Mouse (Mus musculus): Measurements from ENCODE around the gene Dmrt1. TPM values are rescaled to one million over a fixed set of nuclear protein-coding genes. Genes with fewer than 3 reads are reported as not detected.
"Not testable (repeated sequence)": the region's sequence is repeated elsewhere in the genome, so short reads cannot be mapped to it uniquely, and the experiment has no call there.

Dmrt1 gene
- polyA plus RNA-seq (2014; fragmentation: Nextera tagmentation; extraction: Ambion mirVana) = not detected in 2 replicates

DNA sequence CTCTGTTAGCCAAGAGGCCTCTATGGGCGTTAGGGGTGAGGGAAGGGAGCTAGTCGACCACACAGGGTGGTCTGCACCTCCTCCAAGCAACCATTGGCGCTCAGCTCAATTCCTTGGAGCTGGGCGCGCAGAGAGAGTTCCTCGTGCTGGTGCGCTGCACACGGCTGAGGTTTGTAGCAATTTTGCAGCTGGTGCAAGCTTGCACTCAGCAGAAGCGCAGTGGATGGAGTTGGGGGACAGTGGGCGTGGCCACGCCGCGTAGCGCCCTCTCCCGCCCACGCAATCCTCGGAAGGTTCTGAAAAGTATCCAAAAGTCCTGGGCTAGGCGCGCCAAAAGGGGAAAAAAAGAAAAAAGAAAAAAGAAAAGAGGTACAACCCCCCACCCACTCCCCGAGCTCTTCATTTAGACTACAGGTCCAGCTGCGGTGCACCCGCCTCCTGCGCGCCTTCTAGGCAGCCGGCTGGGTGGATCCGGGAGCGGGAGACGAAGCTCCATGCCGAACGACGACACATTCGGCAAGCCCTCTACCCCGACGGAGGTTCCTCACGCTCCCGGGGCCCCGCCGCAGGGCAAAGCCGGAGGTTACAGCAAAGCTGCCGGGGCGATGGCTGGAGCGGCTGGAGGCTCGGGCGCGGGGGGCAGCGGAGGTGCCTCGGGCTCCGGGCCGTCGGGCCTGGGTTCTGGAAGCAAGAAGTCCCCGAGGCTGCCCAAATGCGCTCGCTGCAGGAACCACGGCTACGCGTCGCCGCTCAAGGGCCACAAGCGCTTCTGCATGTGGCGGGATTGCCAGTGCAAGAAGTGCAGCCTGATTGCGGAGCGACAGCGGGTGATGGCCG, at the start of gene Dmrt1:
Gene Dmrt1, plus strand, starts transcription at position 259 of the 837 bp plus-strand sequence.
- no peak within 1 kb of the TSS for H3K9ac ChIP-seq (ENCODE audit: low read depth, low read length)
- ATAC-seq (ENCODE audit: low FRiP score, low TSS enrichment) = 0 out of 2 replicates have a peak, but pooled peaks have one; percentile 12
- under 1% methylated on average over 63 of the region's 64 CpGs for WGBS
- peaks cover 75% of the 10 kb centered on the region for H3K27me3 ChIP-seq (ENCODE audit: control insufficient read depth, insufficient read depth, low read length)
- H3K27ac ChIP-seq (ENCODE audit: low read depth, low read length) = no peak within 1 kb of the TSS
- no peaks in the 10 kb centered on the region for H3K36me3 ChIP-seq (ENCODE audit: control insufficient read depth, insufficient read depth, low read length)
- peak within 1 kb of the TSS; percentile 38 for H3K4me2 ChIP-seq (replicated peaks; ENCODE audit: low read depth, low read length)
- peaks cover 7% of the 10 kb centered on the region; the same call in 1 of the 2 replicates for H3K9me3 ChIP-seq (ENCODE audit: control insufficient read depth, low read length)
- peak within 1 kb of the TSS; percentile 29 for H3K4me3 ChIP-seq (ENCODE audit: low read length)
- peaks cover 13% of the 10 kb centered on the region for H3K4me1 ChIP-seq (ENCODE audit: control insufficient read depth, insufficient read depth, low read length)

DNA sequence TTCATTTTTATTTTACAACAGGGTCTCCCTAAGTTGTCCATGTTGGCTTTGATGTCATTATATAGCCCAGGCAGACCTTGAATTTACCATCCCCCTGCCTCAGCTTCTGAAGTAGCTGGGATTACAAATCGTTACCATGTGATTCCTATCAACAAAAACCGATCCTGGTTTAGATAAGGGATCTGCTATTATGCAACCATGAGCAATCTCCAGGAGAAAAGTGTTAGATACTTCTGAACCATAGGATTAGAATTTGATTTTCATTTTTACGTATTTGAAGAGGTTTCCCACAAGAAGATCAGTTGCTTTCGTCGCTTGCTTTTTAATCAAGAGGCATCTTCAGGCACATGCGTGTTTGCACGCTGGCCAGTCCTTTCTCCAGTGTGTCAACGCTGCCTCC, 44.7 kb upstream of the Dmrt1 start:
- Histone ChIP-seq H3K9ac (ENCODE audit: low read depth, low read length) (no peak overlapping the region), H3K27me3 (ENCODE audit: control insufficient read depth, insufficient read depth, low read length) (no peaks in the 10 kb centered on the region), H3K36me3 (ENCODE audit: control insufficient read depth, insufficient read depth, low read length) (no peaks in the 10 kb centered on the region), H3K9me3 (ENCODE audit: control insufficient read depth, low read length) (peaks cover 2% of the 10 kb centered on the region; the same call in 1 of the 2 replicates), H3K4me2 (replicated peaks; ENCODE audit: low read depth, low read length) (no peak overlapping the region), H3K4me1 (ENCODE audit: control insufficient read depth, insufficient read depth, low read length) (peaks cover 9% of the 10 kb centered on the region; the same call in 1 of the 2 replicates), H3K4me3 (ENCODE audit: low read length) (no peak overlapping the region), H3K27ac (ENCODE audit: low read depth, low read length) (no peak overlapping the region)
- ATAC-seq (ENCODE audit: low FRiP score, low TSS enrichment) = no peak
- 84% methylated on average over 8 of the region's 8 CpGs for WGBS

DNA sequence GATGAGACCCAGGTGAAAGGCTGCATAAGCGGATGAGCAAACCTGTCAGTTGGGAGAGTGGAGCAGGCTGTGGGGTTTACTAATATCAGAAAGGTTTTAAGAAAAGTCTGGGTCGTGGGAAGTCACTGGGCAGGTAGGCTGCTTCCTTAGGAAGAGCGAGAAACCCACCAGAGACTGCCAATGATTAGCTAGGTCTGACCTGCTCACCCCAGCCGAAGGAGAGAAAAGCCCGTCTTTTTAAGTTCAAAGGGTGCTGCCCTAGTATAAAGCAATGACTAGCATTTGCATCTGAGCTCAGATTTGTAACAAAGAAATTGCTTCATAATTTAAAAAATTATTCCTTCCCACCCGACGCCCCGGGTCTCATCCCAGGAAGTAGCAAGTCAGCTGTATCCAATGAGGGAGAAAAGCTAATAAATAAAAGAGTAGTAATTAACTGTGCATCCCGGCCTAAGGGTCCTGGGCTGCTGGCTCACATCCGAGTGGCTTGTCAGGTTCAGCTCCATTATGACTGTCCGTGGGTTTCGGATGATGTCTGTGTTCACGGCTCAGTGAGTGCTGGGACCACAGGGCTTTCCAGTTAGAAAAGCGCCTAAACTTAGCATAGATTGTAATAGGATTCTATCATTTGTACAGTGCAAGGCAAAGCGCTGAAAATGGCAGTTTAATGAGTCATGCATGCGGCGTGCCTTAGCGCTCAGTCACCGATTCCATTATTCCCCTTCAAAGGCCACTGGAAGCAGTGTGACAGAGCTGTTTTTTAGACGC, 43.7 kb upstream of the Dmrt1 start:
- Histone ChIP-seq H3K4me3 (ENCODE audit: low read length) (no peak overlapping the region; the same call in 1 of the 2 replicates), H3K4me1 (ENCODE audit: control insufficient read depth, insufficient read depth, low read length) (peaks cover 9% of the 10 kb centered on the region; the same call in 1 of the 2 replicates), H3K27ac (ENCODE audit: low read depth, low read length) (no peak overlapping the region), H3K9ac (ENCODE audit: low read depth, low read length) (no peak overlapping the region), H3K27me3 (ENCODE audit: control insufficient read depth, insufficient read depth, low read length) (no peaks in the 10 kb centered on the region), H3K4me2 (replicated peaks; ENCODE audit: low read depth, low read length) (peak overlapping the region; percentile 19; the same call in 1 of the 2 replicates), H3K9me3 (ENCODE audit: control insufficient read depth, low read length) (peaks cover 2% of the 10 kb centered on the region; the same call in 1 of the 2 replicates), H3K36me3 (ENCODE audit: control insufficient read depth, insufficient read depth, low read length) (no peaks in the 10 kb centered on the region)
- peak; percentile 73; the same call in 1 of the 2 replicates for ATAC-seq (ENCODE audit: low FRiP score, low TSS enrichment)
- 37% methylated on average over 20 of the region's 20 CpGs for WGBS

DNA sequence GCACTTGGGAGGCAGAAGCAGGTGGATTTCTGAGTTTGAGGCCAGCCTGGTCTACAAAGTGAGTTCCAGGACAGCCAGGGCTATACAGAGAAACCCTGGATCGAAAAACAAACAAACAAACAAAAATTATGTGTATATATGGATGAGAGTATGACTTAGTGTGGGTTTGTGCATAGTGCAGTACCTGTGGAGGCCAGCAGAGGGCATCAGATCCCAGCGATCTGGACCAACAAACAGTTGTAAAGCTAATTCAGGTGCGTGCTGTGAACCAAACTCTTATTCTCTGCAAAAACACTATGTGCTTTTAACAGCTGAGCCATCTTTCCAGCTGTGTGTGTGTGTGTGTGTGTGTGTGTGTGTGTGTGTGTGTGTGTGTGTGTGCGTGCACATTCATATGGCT, 29.6 kb upstream of the Dmrt1 start:
- WGBS = 74% methylated on average over 4 of the region's 4 CpGs
- not testable (repeated sequence) for H3K36me3 ChIP-seq (ENCODE audit: control insufficient read depth, insufficient read depth, low read length); H3K27me3 ChIP-seq (ENCODE audit: control insufficient read depth, insufficient read depth, low read length); H3K4me1 ChIP-seq (ENCODE audit: control insufficient read depth, insufficient read depth, low read length); H3K27ac ChIP-seq (ENCODE audit: low read depth, low read length); H3K4me2 ChIP-seq (replicated peaks; ENCODE audit: low read depth, low read length); ATAC-seq (ENCODE audit: low FRiP score, low TSS enrichment); H3K4me3 ChIP-seq (ENCODE audit: low read length); H3K9ac ChIP-seq (ENCODE audit: low read depth, low read length); H3K9me3 ChIP-seq (ENCODE audit: control insufficient read depth, low read length)

DNA sequence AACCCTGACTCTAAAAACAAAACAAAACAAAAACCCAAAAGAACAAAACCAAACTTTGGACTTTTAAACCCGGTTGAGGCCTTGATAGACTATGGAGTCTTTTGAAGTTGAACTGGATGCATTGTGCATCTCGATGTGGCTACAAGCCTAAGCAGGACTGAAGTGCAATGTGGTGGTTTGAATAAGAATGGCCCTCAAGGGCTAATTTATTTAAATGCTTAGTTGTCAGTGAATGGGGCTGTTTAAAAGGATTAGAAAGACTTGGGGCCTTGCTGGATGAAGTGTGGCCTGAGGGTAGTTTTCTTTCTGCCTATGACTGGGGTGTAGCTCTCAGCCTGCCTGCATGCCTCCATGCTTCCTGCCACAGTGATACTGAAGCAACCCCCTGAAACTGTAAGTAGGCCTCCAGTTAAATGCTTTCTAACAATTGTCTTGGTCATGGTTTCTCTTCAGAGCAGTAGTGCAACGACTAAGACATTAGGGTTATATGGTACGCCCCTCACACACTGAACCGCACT, 26.2 kb upstream of the Dmrt1 start:
- Histone ChIP-seq H3K36me3 (ENCODE audit: control insufficient read depth, insufficient read depth, low read length) (no peaks in the 10 kb centered on the region), H3K4me3 (ENCODE audit: low read length) (no peak overlapping the region), H3K4me2 (replicated peaks; ENCODE audit: low read depth, low read length) (no peak overlapping the region), H3K27ac (ENCODE audit: low read depth, low read length) (no peak overlapping the region), H3K4me1 (ENCODE audit: control insufficient read depth, insufficient read depth, low read length) (no peaks in the 10 kb centered on the region), H3K9me3 (ENCODE audit: control insufficient read depth, low read length) (no peaks in the 10 kb centered on the region), H3K27me3 (ENCODE audit: control insufficient read depth, insufficient read depth, low read length) (no peaks in the 10 kb centered on the region), H3K9ac (ENCODE audit: low read depth, low read length) (no peak overlapping the region)
- WGBS = 81% methylated on average over 5 of the region's 5 CpGs
- no peak for ATAC-seq (ENCODE audit: low FRiP score, low TSS enrichment)

DNA sequence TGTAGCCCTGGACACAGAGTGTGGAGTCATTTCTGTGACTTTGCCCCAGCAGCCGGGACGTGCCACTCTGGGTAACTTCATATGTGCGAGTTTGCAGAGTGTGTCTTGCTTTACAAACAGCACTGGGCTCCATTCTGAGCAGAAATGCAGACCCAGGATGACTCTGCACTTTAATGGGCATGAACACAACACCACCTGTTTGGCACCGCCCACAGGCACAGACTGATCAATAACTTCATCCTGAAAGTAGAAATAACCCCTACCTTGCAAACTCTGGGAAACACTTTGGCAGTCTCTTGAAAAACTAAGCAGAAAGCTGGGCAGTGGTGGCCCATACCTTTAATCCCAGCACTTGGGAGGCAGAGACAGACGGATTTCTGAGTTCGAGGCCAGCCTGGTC, 24.6 kb upstream of the Dmrt1 start:
- H3K4me2 ChIP-seq (replicated peaks; ENCODE audit: low read depth, low read length) = no peak overlapping the region
- no peaks in the 10 kb centered on the region for H3K36me3 ChIP-seq (ENCODE audit: control insufficient read depth, insufficient read depth, low read length)
- H3K27ac ChIP-seq (ENCODE audit: low read depth, low read length) = no peak overlapping the region
- H3K4me1 ChIP-seq (ENCODE audit: control insufficient read depth, insufficient read depth, low read length) = no peaks in the 10 kb centered on the region
- no peaks in the 10 kb centered on the region for H3K9me3 ChIP-seq (ENCODE audit: control insufficient read depth, low read length)
- ATAC-seq (ENCODE audit: low FRiP score, low TSS enrichment) = no peak
- H3K27me3 ChIP-seq (ENCODE audit: control insufficient read depth, insufficient read depth, low read length) = no peaks in the 10 kb centered on the region
- no peak overlapping the region for H3K4me3 ChIP-seq (ENCODE audit: low read length)
- no peak overlapping the region for H3K9ac ChIP-seq (ENCODE audit: low read depth, low read length)
- WGBS = 91% methylated on average over 6 of the region's 6 CpGs

DNA sequence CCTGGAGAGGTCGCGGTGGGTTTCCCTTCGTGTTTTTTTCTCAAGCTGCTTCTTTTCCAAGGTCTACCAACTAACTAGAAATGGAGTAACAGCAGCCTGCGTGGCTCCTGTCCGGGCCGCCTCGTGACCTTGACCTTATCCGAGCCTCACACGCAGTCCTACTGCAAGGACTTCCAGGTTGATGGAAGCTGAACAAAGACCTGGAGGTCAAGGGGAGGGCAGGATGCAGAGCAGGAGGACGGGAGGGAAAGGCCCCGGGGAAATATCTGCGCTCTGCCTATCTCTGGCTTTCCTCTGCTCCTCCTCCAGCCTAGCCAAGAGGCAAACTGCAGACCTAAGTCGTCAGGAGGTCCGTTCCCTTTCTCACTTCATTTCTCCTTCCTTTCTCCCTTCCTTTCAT, 18.9 kb upstream of the Dmrt1 start:
- H3K9ac ChIP-seq (ENCODE audit: low read depth, low read length) = no peak overlapping the region
- no peaks in the 10 kb centered on the region for H3K36me3 ChIP-seq (ENCODE audit: control insufficient read depth, insufficient read depth, low read length)
- H3K4me2 ChIP-seq (replicated peaks; ENCODE audit: low read depth, low read length) = peak overlapping the region; percentile 20; the same call in 1 of the 2 replicates
- peaks cover 8% of the 10 kb centered on the region; the same call in 1 of the 2 replicates for H3K27me3 ChIP-seq (ENCODE audit: control insufficient read depth, insufficient read depth, low read length)
- no peak overlapping the region for H3K4me3 ChIP-seq (ENCODE audit: low read length)
- H3K4me1 ChIP-seq (ENCODE audit: control insufficient read depth, insufficient read depth, low read length) = no peaks in the 10 kb centered on the region
- no peak for ATAC-seq (ENCODE audit: low FRiP score, low TSS enrichment)
- no peaks in the 10 kb centered on the region for H3K9me3 ChIP-seq (ENCODE audit: control insufficient read depth, low read length)
- no peak overlapping the region for H3K27ac ChIP-seq (ENCODE audit: low read depth, low read length)
- WGBS = 11% methylated on average over 14 of the region's 14 CpGs

DNA sequence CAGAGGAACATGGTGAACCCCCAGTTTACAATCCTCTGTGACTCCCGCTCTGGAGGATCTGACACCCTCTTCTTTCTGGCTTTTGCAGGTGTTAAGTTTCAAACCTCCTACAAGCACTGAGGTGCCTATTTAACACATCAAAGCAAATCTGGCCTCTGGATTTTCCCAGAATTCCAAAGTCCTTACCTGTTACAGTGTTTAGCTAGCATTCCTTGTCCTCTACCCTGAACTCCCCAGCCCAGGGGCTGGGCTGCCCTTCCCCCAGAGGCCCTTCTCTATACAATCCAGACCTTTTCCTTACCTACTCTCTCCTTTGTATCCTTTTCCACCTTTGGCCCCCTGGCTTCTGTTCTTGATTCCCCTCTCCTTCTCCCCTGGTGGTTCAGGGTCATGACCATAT, 18.1 kb upstream of the Dmrt1 start:
- WGBS = 18% methylated on average over 1 of the region's 1 CpGs
- H3K9ac ChIP-seq (ENCODE audit: low read depth, low read length) = no peak overlapping the region
- peaks cover 8% of the 10 kb centered on the region; the same call in 1 of the 2 replicates for H3K27me3 ChIP-seq (ENCODE audit: control insufficient read depth, insufficient read depth, low read length)
- H3K4me2 ChIP-seq (replicated peaks; ENCODE audit: low read depth, low read length) = no peak overlapping the region
- H3K36me3 ChIP-seq (ENCODE audit: control insufficient read depth, insufficient read depth, low read length) = no peaks in the 10 kb centered on the region
- ATAC-seq (ENCODE audit: low FRiP score, low TSS enrichment) = no peak
- H3K9me3 ChIP-seq (ENCODE audit: control insufficient read depth, low read length) = no peaks in the 10 kb centered on the region
- H3K27ac ChIP-seq (ENCODE audit: low read depth, low read length) = no peak overlapping the region
- no peaks in the 10 kb centered on the region for H3K4me1 ChIP-seq (ENCODE audit: control insufficient read depth, insufficient read depth, low read length)
- H3K4me3 ChIP-seq (ENCODE audit: low read length) = no peak overlapping the region

All from kidney, embryonic 14.5 days (tissue).